Mouse (Mus musculus) kidney, postnatal 0 days (tissue): ENCODE measurements around the gene Syn2. TPM values are rescaled to one million over a fixed set of nuclear protein-coding genes. Genes with fewer than 3 reads are reported as not detected.
"Not testable (repeated sequence)": the region's sequence is repeated elsewhere in the genome, so short reads cannot be mapped to it uniquely, and the experiment has no call there.

ENCODE experiments used
- ATAC-seq: fragments of 200-750 bp; cut with Nextera tagmentation; replicated peaks from 2 replicates; pipeline ENCODE4 v1.8.0; 2017; ENCODE audit warnings: low read depth, moderate number of reproducible peaks, moderate TSS enrichment, moderate library complexity; ENCODE audit not compliant: low FRiP score
- DNase-seq: peaks from one replicate; pipeline ENCODE4 v3.0.0-alpha.2; 2016; ENCODE audit warnings: low spot score
- H3K27ac ChIP-seq: fragments of 300-500 bp; sonication (generic); 2 replicates; pipeline ENCODE4 v1.5.1; 2014; ENCODE audit warnings: mild to moderate bottlenecking
- H3K27me3 ChIP-seq: fragments of 300-500 bp; sonication (generic); 2 replicates; pipeline ENCODE4 v1.6.1; 2014; ENCODE audit warnings: low read length, mixed read lengths; ENCODE audit not compliant: insufficient read depth
- H3K36me3 ChIP-seq: fragments of 300-500 bp; sonication (generic); 2 replicates; pipeline ENCODE4 v1.6.1; 2014; ENCODE audit warnings: low read length, mixed read lengths; ENCODE audit not compliant: insufficient read depth
- H3K4me1 ChIP-seq: fragments of 300-500 bp; sonication (generic); replicated peaks from 2 replicates; pipeline ENCODE4 v1.6.1; 2014; ENCODE audit warnings: antibody characterized with exemption, low read length, mixed read lengths; ENCODE audit not compliant: insufficient read depth
- H3K4me2 ChIP-seq: fragments of 300-500 bp; sonication (generic); 2 replicates; pipeline ENCODE4 v1.6.1; 2014; ENCODE audit warnings: mild to moderate bottlenecking, low read length, moderate library complexity, mixed read lengths
- H3K4me3 ChIP-seq: fragments of 300-500 bp; sonication (generic); replicated peaks from 2 replicates; pipeline ENCODE4 v1.5.1; 2014; ENCODE audit warnings: low read depth, low read length
- H3K9ac ChIP-seq: fragments of 300-500 bp; sonication (generic); 2 replicates; pipeline ENCODE4 v1.6.1; 2014; ENCODE audit warnings: low read depth, low read length
- H3K9me3 ChIP-seq: fragments of 300-500 bp; sonication (generic); replicated peaks from 2 replicates; pipeline ENCODE4 v1.6.1; 2016; ENCODE audit warnings: low read length, inconsistent platforms, mixed read lengths
- CTCF ChIP-seq: IDR thresholded peaks from 2 replicates; pipeline ENCODE4 v1.5.1; 2016; ENCODE audit warnings: antibody characterized with exemption, low read depth, mild to moderate bottlenecking, moderate library complexity
- WGBS: fragments of 180-500 bp; shearing (Covaris S2); extraction: QIAGEN DNeasy Blood & Tissue Kit; methylation state at CpG from one replicate; pipeline ENCODE4 v1.1.7; 2014; 5-methylcytosine and 5-hydroxymethylcytosine counted together
- polyA plus RNA-seq: library from polyadenylated mRNA; unstranded; fragments of >200 nt; fragmentation: Nextera tagmentation; extraction: Ambion mirVana; gene quantifications from 2 replicates; pipeline ENCODE4 v1.2.1, GENCODE M21; 2015

The Syn2 gene
- polyA plus RNA-seq, 1 experiment from 2014 or later: 4.1 TPM

GRCm38 (mm10) chr6:115239335-115239734 is 104.6 kb downstream of the Syn2 start:
- H3K9me3 ChIP-seq: no peaks in the 10 kb centered on the region
- DNase-seq (no peak), ATAC-seq (no peak)
- no peak overlapping the region for H3K9ac ChIP-seq
- no peak overlapping the region for H3K4me2 ChIP-seq
- 76% methylated on average over 7 of the region's 7 CpGs for WGBS
- H3K27me3 ChIP-seq: no peaks in the 10 kb centered on the region
- no peak overlapping the region for H3K4me3 ChIP-seq
- TF ChIP-seq CTCF: no peak
- H3K27ac ChIP-seq: no peak overlapping the region
- H3K4me1 ChIP-seq: 0 out of 2 replicates have a peak, but pooled peaks cover 3% of the 10 kb centered on the region
- no peaks in the 10 kb centered on the region for H3K36me3 ChIP-seq

DNA sequence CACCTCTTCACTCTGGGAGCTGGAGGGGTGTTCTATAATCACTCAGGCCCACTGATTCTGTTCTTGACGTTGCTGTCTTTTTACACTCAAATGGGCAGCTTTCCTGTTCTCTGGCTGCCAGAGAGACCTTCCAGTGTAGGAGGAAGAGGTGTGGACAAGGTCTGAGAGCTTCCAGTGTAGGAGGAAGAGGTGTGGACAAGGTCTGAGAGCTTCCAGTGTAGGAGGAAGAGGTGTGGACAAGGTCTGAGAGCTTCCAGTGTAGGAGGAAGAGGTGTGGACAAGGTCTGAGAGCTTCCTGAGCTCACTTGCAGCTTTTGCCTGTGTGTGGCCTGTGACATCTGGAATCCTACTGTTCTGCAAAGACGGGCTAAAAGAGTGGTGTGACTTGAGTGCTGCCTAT is 105.7 kb downstream of the Syn2 start:
- H3K4me3 ChIP-seq, H3K27me3 ChIP-seq, H3K27ac ChIP-seq, H3K9me3 ChIP-seq, ATAC-seq, H3K4me1 ChIP-seq, H3K36me3 ChIP-seq, H3K9ac ChIP-seq: not testable (repeated sequence)
- DNase-seq: peak; percentile 15
- WGBS: 23% methylated on average over 2 of the region's 2 CpGs
- H3K4me2 ChIP-seq: 0 out of 2 replicates have a peak overlapping the region, but pooled peaks have one; percentile 18

- no peak for TF ChIP-seq CTCF
- ATAC-seq: no peak
- WGBS: 62% methylated on average over 3 of the region's 3 CpGs
Measured at GRCm38 (mm10) chr6:115241131-115241699, 106.5 kb downstream of the Syn2 start.

DNA sequence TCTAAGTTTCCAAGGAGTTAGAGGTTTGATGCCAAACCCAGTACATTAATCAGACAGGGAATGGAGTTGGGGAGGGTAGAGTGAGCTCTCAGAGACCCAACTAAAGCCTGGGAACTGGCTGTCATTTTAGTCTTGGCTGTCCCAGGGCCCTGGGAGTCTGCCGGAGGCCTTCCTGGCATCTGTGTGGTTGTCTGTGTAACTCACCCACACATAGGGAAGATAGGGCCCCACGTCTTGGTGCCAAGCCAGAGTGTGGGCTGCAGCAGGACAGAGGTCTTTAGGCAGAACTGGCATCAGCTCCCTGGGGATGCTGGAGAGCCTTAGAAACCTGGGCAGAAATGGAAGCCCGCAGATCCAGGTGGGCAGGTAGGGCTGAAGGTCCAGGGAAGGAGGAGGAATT is 107.2 kb downstream of the Syn2 start:
- no peaks in the 10 kb centered on the region for H3K36me3 ChIP-seq

More at GRCm38 (mm10) chr6:115241131-115241699, 106.5 kb downstream of the Syn2 start:
- H3K4me2 ChIP-seq: peak overlapping the region; percentile 18; the same call in 1 of the 2 replicates
- H3K27me3 ChIP-seq: no peaks in the 10 kb centered on the region
- no peaks in the 10 kb centered on the region for H3K9me3 ChIP-seq
- H3K9ac ChIP-seq: no peak overlapping the region
- no peak overlapping the region for H3K4me3 ChIP-seq
- H3K36me3 ChIP-seq: no peaks in the 10 kb centered on the region
- no peak overlapping the region for H3K27ac ChIP-seq
- DNase-seq: no peak
- 0 out of 2 replicates have a peak, but pooled peaks cover 3% of the 10 kb centered on the region for H3K4me1 ChIP-seq

DNA sequence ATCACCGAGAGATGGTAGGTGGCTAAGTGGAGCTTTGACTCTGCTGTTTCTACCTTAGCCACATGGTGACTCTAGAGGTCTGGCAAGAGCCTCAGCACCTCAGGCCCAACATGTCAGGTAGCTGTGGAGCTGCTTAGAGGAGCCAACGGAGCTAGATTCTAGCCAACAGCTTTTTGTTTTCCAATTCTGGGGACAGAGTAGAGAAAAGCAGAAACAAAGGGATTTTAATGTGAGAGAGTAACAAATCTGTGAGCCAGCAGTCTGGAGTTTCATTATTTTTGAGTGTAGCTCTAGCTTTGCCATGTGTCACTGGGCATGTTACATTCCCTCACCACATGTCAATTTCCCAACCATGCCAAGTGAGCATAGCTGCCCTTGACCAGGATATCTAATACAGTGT is 109.5 kb downstream of the Syn2 start:
- DNase-seq (no peak), ATAC-seq (no peak)
- Histone ChIP-seq H3K4me1 (0 out of 2 replicates have a peak, but pooled peaks cover 3% of the 10 kb centered on the region), H3K9me3 (no peaks in the 10 kb centered on the region), H3K9ac (no peak overlapping the region), H3K36me3 (no peaks in the 10 kb centered on the region), H3K27me3 (no peaks in the 10 kb centered on the region), H3K4me2 (no peak overlapping the region), H3K4me3 (no peak overlapping the region), H3K27ac (no peak overlapping the region)
- 75% methylated on average over 2 of the region's 2 CpGs for WGBS
- TF ChIP-seq CTCF: no peak

More for the DNA sequence above, 107.2 kb downstream of the Syn2 start:
- ATAC-seq: no peak
- H3K9me3 ChIP-seq: no peaks in the 10 kb centered on the region
- H3K9ac ChIP-seq: no peak overlapping the region
- H3K4me3 ChIP-seq: no peak overlapping the region
- H3K4me1 ChIP-seq: 0 out of 2 replicates have a peak, but pooled peaks cover 3% of the 10 kb centered on the region
- 85% methylated on average over 3 of the region's 3 CpGs for WGBS
- H3K27ac ChIP-seq: no peak overlapping the region
- DNase-seq: no peak
- no peaks in the 10 kb centered on the region for H3K27me3 ChIP-seq
- no peak for TF ChIP-seq CTCF
- H3K4me2 ChIP-seq: no peak overlapping the region

DNA sequence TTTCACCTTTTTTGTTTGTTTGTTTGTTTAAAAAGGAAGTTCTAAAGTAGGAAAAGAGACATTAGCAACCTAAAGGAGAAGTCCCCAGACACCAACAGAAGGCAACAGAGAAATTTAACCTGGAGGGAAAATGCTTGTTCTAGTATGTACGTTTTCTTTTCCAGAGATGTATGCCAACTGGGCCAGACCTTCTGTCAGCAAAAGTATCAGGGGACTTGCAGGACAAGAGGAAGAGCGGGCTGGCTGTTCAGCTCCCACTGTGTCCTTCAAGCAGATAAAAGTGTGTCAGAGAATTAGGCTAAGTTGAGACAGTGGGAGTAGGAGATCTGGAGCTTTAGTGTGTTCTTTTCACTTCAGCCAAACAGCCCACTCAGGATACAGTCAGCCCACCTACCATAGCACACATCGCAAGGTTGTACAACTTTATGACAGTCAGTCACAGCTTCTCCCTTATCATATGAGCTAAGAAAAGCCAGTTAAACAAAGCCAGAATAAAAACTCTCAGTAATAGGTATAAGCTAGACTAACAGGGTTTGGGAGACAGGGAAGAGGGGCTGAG is 110.9 kb downstream of the Syn2 start:
- DNase-seq (no peak), ATAC-seq (no peak)
- no peak for TF ChIP-seq CTCF
- H3K4me3 ChIP-seq: no peak overlapping the region
- H3K27me3 ChIP-seq: no peaks in the 10 kb centered on the region
- H3K36me3 ChIP-seq: no peaks in the 10 kb centered on the region
- no peak overlapping the region for H3K27ac ChIP-seq
- no peak overlapping the region for H3K9ac ChIP-seq
- H3K4me2 ChIP-seq: no peak overlapping the region
- WGBS: 81% methylated on average over 3 of the region's 3 CpGs
- H3K9me3 ChIP-seq: no peaks in the 10 kb centered on the region
- H3K4me1 ChIP-seq: 0 out of 2 replicates have a peak, but pooled peaks cover 3% of the 10 kb centered on the region
